Mouse (Mus musculus) embryonic facial prominence, embryonic 14.5 days (tissue): ENCODE measurements around the gene Cops7b. TPM values are rescaled to one million over a fixed set of nuclear protein-coding genes. Genes with fewer than 3 reads are reported as not detected.

ENCODE experiments used
- ATAC-seq: fragments of 200-750 bp; cut with Nextera tagmentation; 2 replicates; pipeline ENCODE4 v1.8.0; 2017; ENCODE audit warnings: low read depth, moderate number of reproducible peaks, moderate TSS enrichment
- DNase-seq: peaks from one replicate; pipeline ENCODE4 v3.0.0-alpha.2; 2015; ENCODE audit warnings: low spot score
- H3K27ac ChIP-seq: fragments of 300-500 bp; sonication (generic); replicated peaks from 2 replicates; pipeline ENCODE4 v1.5.1; 2014; ENCODE audit warnings: low read depth, mild to moderate bottlenecking, low read length, moderate library complexity
- H3K27me3 ChIP-seq: fragments of 300-500 bp; sonication (generic); replicated peaks from 2 replicates; pipeline ENCODE4 v1.6.1; 2014; ENCODE audit warnings: low read length; ENCODE audit not compliant: control insufficient read depth, insufficient read depth
- H3K36me3 ChIP-seq: fragments of 300-500 bp; sonication (generic); 2 replicates; pipeline ENCODE4 v1.6.1; 2014; ENCODE audit warnings: low read length, mixed read lengths; ENCODE audit not compliant: control insufficient read depth, insufficient read depth
- H3K4me1 ChIP-seq: fragments of 300-500 bp; sonication (generic); 2 replicates; pipeline ENCODE4 v1.6.1; 2014; ENCODE audit warnings: antibody characterized with exemption, low read length; ENCODE audit not compliant: control insufficient read depth, insufficient read depth
- H3K4me2 ChIP-seq: fragments of 300-500 bp; sonication (generic); 2 replicates; pipeline ENCODE4 v1.6.1; 2014; ENCODE audit warnings: low read depth, mild to moderate bottlenecking, low read length, moderate library complexity, mixed read lengths
- H3K4me3 ChIP-seq: fragments of 300-500 bp; sonication (generic); 2 replicates; pipeline ENCODE4 v1.5.1; 2014; ENCODE audit warnings: low read depth, mild to moderate bottlenecking, low read length
- H3K9ac ChIP-seq: fragments of 300-500 bp; sonication (generic); 2 replicates; pipeline ENCODE4 v1.6.1; 2014; ENCODE audit warnings: low read depth, mild to moderate bottlenecking, low read length, moderate library complexity, mixed read lengths
- H3K9me3 ChIP-seq: fragments of 300-500 bp; sonication (generic); 2 replicates; pipeline ENCODE4 v1.6.1; 2016; ENCODE audit warnings: low read length; ENCODE audit not compliant: control insufficient read depth
- WGBS: fragments of 180-500 bp; shearing (Covaris S2); extraction: QIAGEN DNeasy Blood & Tissue Kit; methylation state at CpG from one replicate; pipeline ENCODE4 v1.1.7; 2014; 5-methylcytosine and 5-hydroxymethylcytosine counted together
- polyA plus RNA-seq: library from polyadenylated mRNA; unstranded; fragments of >200 nt; fragmentation: Nextera tagmentation; extraction: Ambion mirVana; gene quantifications from 2 replicates; pipeline ENCODE4 v1.2.1, GENCODE M21; 2014

The Cops7b gene
- polyA plus RNA-seq, 1 experiment from 2014 or later = 31.3 TPM

DNA sequence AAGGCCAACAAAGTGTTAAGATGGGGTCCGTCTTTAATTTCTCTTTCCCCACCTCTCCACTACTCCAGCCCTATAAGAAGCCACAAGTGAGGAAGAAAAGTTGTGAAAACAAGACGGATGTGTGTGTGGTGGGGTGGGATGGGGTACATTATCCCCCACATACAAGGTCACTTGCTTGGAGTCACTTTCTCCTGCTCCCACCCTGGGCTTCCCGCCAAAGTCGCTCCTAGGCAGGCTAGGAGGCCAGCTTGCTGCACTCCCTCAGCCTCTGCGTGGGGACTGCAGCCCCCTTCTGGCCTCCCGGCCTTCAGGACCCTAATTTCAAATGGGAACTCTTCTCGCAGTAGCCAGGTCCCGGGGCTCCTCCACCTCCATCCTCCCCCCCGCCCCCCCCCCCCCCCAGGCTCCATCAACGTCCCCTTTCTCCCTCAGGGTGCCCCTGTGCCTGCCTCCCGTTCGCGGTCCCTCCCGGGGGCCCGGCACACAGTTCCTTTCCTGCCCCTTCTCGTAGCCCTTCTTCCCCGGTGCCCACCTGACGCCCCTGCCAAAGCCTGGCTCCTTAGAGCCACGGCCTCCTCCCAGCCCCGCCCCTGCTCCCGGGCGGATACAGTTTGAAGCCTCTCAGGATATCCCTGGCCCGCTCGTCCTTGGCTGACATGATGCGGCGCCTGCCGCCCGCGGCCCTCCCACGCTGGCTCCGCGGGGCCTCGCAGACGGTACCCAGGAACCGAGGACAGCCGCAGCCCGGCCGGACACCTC, 833 bp upstream of the Cops7b start:
- H3K9ac ChIP-seq = peak overlapping the region; percentile 82
- H3K27ac ChIP-seq = peak overlapping the region; percentile 44; the same call in 1 of the 2 replicates
- peak; percentile 81 for ATAC-seq
- no peaks in the 10 kb centered on the region for H3K9me3 ChIP-seq
- peak; percentile 30 for DNase-seq
- WGBS = 1% methylated on average over 27 of the region's 38 CpGs
- peaks cover 10% of the 10 kb centered on the region for H3K4me1 ChIP-seq
- peak overlapping the region; percentile 85 for H3K4me3 ChIP-seq
- no peaks in the 10 kb centered on the region for H3K36me3 ChIP-seq
- peak overlapping the region; percentile 87 for H3K4me2 ChIP-seq
- no peaks in the 10 kb centered on the region for H3K27me3 ChIP-seq

DNA sequence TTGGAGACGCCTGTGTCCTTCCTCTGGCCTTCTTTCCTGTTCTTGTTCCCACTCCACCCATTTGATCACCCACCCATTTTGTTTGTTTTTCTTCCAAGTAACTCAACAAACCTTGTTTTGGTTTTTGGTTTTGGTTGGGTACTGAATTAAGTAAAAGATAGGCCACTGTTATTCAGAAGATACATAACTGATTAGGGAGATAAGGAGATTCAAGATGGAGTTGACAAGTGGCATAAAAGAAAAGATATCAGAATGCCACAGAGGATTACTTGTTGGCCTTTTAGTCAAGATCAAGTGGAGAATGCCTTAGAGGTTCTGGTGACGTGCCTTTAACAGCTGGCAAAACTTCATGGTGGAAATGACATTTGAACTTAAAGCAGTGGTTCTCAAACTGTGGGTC, 1.0 kb downstream of the Cops7b start:
- H3K4me2 ChIP-seq = no peak overlapping the region
- no peak for ATAC-seq

DNA sequence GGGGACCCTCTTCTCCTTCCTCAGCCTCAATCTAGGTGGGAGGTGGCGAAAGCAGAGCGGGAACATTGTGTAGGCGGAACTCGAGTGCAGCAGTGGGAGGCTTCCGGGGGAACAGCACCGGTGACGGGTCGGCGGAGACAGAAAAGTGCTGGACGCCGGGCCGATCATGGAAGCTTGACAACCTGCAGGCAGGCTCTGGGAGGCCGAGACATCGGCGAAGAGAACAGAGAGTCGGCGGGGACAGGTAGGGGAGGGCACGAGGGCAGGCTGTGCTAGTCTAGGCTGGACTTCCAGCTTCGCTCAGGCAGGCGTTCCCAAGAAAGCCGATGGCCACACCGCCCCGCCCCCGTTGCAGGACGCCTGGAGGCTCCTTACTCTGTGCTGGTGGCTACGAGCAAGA, 4.3 kb downstream of the Cops7b start:
- Histone ChIP-seq H3K4me1 (peaks cover 15% of the 10 kb centered on the region; the same call in 1 of the 2 replicates), H3K9me3 (no peaks in the 10 kb centered on the region), H3K27ac (0 out of 2 replicates have a peak overlapping the region, but pooled peaks have one; percentile 33), H3K9ac (peak overlapping the region; percentile 90), H3K4me2 (peak overlapping the region; percentile 87), H3K27me3 (no peaks in the 10 kb centered on the region), H3K36me3 (peaks cover 25% of the 10 kb centered on the region), H3K4me3 (peak overlapping the region; percentile 77)
- WGBS = 0% methylated on average over 19 of the region's 26 CpGs
- ATAC-seq (0 out of 2 replicates have a peak, but pooled peaks have one; percentile 20), DNase-seq (peak; percentile 80)

More for the DNA sequence above, 1.0 kb downstream of the Cops7b start:
- Histone ChIP-seq H3K9me3 (no peaks in the 10 kb centered on the region), H3K36me3 (no peaks in the 10 kb centered on the region), H3K27me3 (no peaks in the 10 kb centered on the region), H3K4me3 (no peak overlapping the region), H3K27ac (no peak overlapping the region), H3K4me1 (peaks cover 15% of the 10 kb centered on the region), H3K9ac (no peak overlapping the region)
- WGBS = 69% methylated on average over 2 of the region's 2 CpGs
- no peak for DNase-seq

DNA sequence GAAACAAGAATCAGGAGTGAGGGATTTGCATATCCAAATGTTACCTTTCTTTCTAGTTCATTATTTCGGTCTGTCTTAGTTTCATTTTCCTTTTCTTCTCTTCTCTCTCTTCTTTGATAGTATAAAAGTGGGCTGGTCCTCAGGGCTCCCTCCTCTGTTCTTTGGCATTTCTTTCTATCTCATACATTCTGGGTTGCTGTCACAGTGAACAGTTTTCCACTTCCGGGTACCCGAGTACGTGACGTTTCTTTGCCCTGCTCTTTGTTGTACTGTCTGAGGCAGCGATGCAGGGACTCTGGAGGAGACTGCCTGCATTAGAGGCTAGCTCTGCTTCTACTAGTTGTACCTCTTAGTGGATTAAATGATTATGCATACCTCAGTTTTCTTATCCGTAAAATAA, 11.8 kb downstream of the Cops7b start:
- Histone ChIP-seq H3K9ac (no peak overlapping the region), H3K4me3 (no peak overlapping the region), H3K9me3 (no peaks in the 10 kb centered on the region), H3K4me1 (no peaks in the 10 kb centered on the region), H3K4me2 (no peak overlapping the region), H3K36me3 (peaks cover 81% of the 10 kb centered on the region), H3K27ac (no peak overlapping the region), H3K27me3 (no peaks in the 10 kb centered on the region)
- DNase-seq = no peak
- 88% methylated on average over 7 of the region's 7 CpGs for WGBS
- no peak for ATAC-seq

DNA sequence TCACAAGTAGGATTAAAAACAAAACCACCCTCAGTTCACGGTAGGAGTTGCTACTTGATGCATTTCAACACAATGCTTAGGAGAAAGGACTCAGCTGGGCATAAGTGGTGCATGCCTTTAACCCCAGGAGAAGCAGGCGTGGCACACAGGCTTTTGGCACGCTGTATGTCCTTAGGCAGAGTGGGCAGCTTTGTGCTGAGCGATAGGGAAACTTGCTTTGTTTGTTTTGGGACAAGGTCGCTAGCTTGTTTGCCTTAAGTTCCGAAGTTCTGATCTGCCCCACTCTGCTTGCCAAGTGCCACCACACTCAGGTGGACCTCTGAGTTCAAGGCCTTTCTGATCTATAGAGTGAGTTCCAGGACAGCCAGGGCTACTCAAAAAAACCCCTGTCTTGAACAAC, 12.6 kb downstream of the Cops7b start:
- Histone ChIP-seq H3K36me3 (peaks cover 80% of the 10 kb centered on the region), H3K27ac (no peak overlapping the region), H3K27me3 (no peaks in the 10 kb centered on the region), H3K9ac (no peak overlapping the region), H3K4me3 (no peak overlapping the region), H3K4me2 (no peak overlapping the region), H3K4me1 (no peaks in the 10 kb centered on the region), H3K9me3 (no peaks in the 10 kb centered on the region)
- ATAC-seq (no peak), DNase-seq (no peak)
- 85% methylated on average over 6 of the region's 6 CpGs for WGBS

DNA sequence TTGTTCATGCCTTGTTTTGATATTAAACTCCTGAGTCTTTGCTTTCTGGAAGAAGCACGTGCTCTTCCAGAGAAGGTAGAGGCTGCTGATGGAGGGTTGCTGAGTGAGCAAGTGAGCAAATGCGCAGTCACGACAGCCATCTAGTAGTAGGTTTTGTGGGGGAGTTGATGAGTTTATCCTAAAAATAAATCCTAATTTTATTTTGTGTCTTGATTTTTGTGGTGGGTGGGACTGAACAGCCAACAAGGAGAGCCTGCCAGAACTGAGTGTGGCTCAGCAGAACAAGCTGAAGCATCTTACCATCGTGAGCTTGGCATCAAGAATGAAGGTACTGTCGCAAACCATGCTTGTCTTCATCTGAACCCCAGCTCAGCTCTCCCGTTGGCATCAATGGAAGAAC, 13.8 kb downstream of the Cops7b start:
- peaks cover 80% of the 10 kb centered on the region for H3K36me3 ChIP-seq
- 92% methylated on average over 6 of the region's 6 CpGs for WGBS

DNA sequence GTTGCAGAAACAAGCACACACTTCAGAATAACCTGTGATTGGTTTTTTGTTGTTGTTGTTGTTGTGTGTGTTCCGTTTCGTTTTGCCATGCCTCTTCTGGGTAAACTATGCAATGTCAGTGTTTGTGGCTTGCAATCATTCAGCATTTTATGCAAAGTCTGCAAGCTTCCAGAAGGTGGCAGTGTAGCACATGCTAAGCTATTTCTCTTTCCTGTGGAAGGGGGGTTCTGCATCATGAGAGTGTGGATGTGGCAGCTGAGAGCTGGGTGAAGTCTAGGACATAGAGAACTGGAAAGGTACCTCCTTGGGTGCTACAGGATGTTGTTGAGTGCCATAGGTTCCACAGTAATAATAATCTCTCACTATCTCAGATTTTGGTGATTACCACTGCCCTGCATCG, 15.8 kb downstream of the Cops7b start:
- Histone ChIP-seq H3K4me3 (no peak overlapping the region), H3K9me3 (no peaks in the 10 kb centered on the region), H3K4me1 (no peaks in the 10 kb centered on the region), H3K27me3 (no peaks in the 10 kb centered on the region), H3K9ac (no peak overlapping the region), H3K36me3 (peaks cover 83% of the 10 kb centered on the region), H3K27ac (no peak overlapping the region), H3K4me2 (no peak overlapping the region)
- peak; percentile 56 for DNase-seq
- no peak for ATAC-seq
- 72% methylated on average over 3 of the region's 3 CpGs for WGBS

More for the DNA sequence above, 13.8 kb downstream of the Cops7b start:
- Histone ChIP-seq H3K9ac (no peak overlapping the region), H3K4me3 (no peak overlapping the region), H3K4me2 (no peak overlapping the region), H3K27ac (no peak overlapping the region), H3K4me1 (no peaks in the 10 kb centered on the region), H3K9me3 (no peaks in the 10 kb centered on the region), H3K27me3 (no peaks in the 10 kb centered on the region)
- no peak for DNase-seq
- ATAC-seq = no peak

DNA sequence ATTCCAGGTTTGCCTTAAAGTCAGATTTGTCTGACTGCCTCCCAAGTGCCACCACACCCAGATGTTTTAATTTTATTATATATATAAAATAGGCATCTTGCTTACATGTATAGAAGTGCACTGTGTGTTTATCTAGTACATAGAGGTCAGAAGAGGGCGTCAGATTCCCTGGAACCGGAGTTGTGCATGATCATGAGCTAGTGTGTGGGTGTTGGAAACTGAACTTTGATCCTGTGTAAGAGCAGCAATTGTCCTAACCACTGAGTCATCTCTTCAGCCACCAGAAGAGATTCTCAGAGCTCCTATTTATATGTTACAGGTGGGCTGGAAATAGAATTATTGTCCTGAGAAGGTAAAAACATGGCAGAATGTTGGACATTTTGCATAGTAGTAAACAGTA, 17.4 kb downstream of the Cops7b start:
- ATAC-seq = no peak
- no peak for DNase-seq
- no peak overlapping the region for H3K4me3 ChIP-seq
- no peak overlapping the region for H3K4me2 ChIP-seq
- no peaks in the 10 kb centered on the region for H3K9me3 ChIP-seq
- peaks cover 85% of the 10 kb centered on the region for H3K36me3 ChIP-seq
- no peak overlapping the region for H3K27ac ChIP-seq
- no peaks in the 10 kb centered on the region for H3K4me1 ChIP-seq
- H3K9ac ChIP-seq = no peak overlapping the region
- WGBS = 88% methylated on average over 2 of the region's 2 CpGs
- H3K27me3 ChIP-seq = no peaks in the 10 kb centered on the region

DNA sequence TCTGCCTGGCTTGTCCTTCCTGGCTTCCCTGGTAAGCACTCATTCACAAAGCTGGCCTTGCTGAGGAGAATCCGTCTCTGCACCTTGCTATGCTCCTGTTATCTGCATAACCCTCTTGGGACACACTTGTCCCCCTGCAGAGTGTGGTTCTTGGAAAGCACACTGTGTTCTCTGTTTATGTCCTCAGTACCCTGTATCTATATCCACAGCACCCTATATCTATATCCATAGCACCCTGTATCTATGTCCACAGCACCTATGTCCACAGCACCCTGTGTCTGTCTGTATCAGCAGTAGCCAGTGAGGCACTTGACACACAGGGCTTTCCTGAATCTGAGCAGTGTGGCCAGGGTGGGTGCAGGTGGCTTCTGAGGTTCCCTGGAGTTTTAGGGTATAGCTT, 28.2 kb downstream of the Cops7b start:
- DNase-seq (no peak), ATAC-seq (no peak)
- no peak overlapping the region for H3K4me3 ChIP-seq
- no peaks in the 10 kb centered on the region for H3K27me3 ChIP-seq
- 67% methylated on average over 1 of the region's 1 CpGs for WGBS
- peaks cover 22% of the 10 kb centered on the region for H3K36me3 ChIP-seq
- no peak overlapping the region for H3K27ac ChIP-seq
- H3K9me3 ChIP-seq = no peaks in the 10 kb centered on the region
- H3K4me2 ChIP-seq = no peak overlapping the region
- no peaks in the 10 kb centered on the region for H3K4me1 ChIP-seq
- no peak overlapping the region for H3K9ac ChIP-seq
